Mouse (Mus musculus) erythroblast, embryonic 14.5 days (primary cell): ENCODE data around the gene Prdm11.

Experiments
- GATA1 ChIP-seq: IDR thresholded peaks from 2 replicates; pipeline ENCODE4 v1.6.1; 2012; ENCODE audit warnings: low read length, inconsistent platforms, mixed read lengths
- TAL1 ChIP-seq: IDR thresholded peaks from 3 replicates; pipeline ENCODE4 v1.6.1; 2012; ENCODE audit warnings: low read length, inconsistent platforms, mixed read lengths

- no peak for TF ChIP-seq GATA1
- TF ChIP-seq TAL1, result no peak
Measured at GRCm38 (mm10) chr2:92958640-92959039, 87.3 kb downstream of the Prdm11 start.
